Mouse (Mus musculus) small intestine, adult 2 months (tissue): Measurements from ENCODE around the gene Dennd1c. TPM values are rescaled to one million over a fixed set of nuclear protein-coding genes. Genes with fewer than 3 reads are reported as not detected.
"Not testable (repeated sequence)": the region's sequence is repeated elsewhere in the genome, so short reads cannot be mapped to it uniquely, and the experiment has no call there.

Experiments used
- H3K27ac ChIP-seq: fragments of 200-500 bp; 2 replicates; pipeline ENCODE4 v1.5.1; 2012; ENCODE audit warnings: low read depth, low read length, control low read depth, inconsistent platforms; ENCODE audit not compliant: insufficient read depth
- H3K27me3 ChIP-seq: fragments of 200-500 bp; 2 replicates; pipeline ENCODE4 v1.6.1; 2012; ENCODE audit warnings: mild to moderate bottlenecking, moderate library complexity, low read length, inconsistent platforms; ENCODE audit not compliant: control insufficient read depth, insufficient read depth
- H3K36me3 ChIP-seq: fragments of 200-500 bp; 2 replicates; pipeline ENCODE4 v1.6.1; 2012; ENCODE audit warnings: mild to moderate bottlenecking, low read length, control low read depth, inconsistent platforms; ENCODE audit not compliant: control insufficient read depth, insufficient read depth
- H3K4me1 ChIP-seq: fragments of 200-500 bp; 2 replicates; pipeline ENCODE4 v1.6.1; 2012; ENCODE audit warnings: low read length, inconsistent platforms, mixed read lengths; ENCODE audit not compliant: control insufficient read depth, insufficient read depth, insufficient read length
- H3K4me3 ChIP-seq: fragments of 200-500 bp; 2 replicates; pipeline ENCODE4 v1.5.1; 2012; ENCODE audit warnings: low read depth, mild to moderate bottlenecking, control low read depth, inconsistent platforms, low read length, moderate library complexity
- CTCF ChIP-seq: fragments of 200-500 bp; IDR thresholded peaks from 2 replicates; pipeline ENCODE4 v1.5.1; 2012; ENCODE audit warnings: low read depth, mild to moderate bottlenecking, control low read depth, inconsistent platforms, low read length, moderate library complexity, mixed read lengths; ENCODE audit not compliant: insufficient replicate concordance, insufficient read length; ENCODE audit errors: extremely low read depth
- POLR2A ChIP-seq: fragments of 200-500 bp; IDR thresholded peaks from 2 replicates; pipeline ENCODE4 v1.6.1; 2012; ENCODE audit warnings: low read depth, mild to moderate bottlenecking, control low read depth, inconsistent platforms, low read length, moderate library complexity
- WGBS: fragments of 180-500 bp; shearing (Covaris S2); methylation state at CpG from one replicate; pipeline ENCODE4 v1.1.7; 2018; 5-methylcytosine and 5-hydroxymethylcytosine counted together
- polyA plus RNA-seq: library from polyadenylated mRNA; depleted of rRNA; stranded (reverse); fragments of >200 nt; gene quantifications from 2 replicates; pipeline ENCODE4 v1.2.3, GENCODE M21; 2012

Dennd1c gene
- polyA plus RNA-seq, 1 experiment: 13.6 TPM

- TF ChIP-seq POLR2A (no peak), CTCF (no peak)
- peak overlapping the region; percentile 0; the same call in 1 of the 2 replicates for H3K4me3 ChIP-seq
- WGBS: 24% methylated on average over 10 of the region's 10 CpGs
These were observed 17.2 kb downstream of the Dennd1c start for GRCm38 (mm10) chr17:57061069-57061468.

GRCm38 (mm10) chr17:57060231-57060801, 18.0 kb downstream of the Dennd1c start:
- peak; percentile 79 for TF ChIP-seq CTCF
- TF ChIP-seq POLR2A: peak; percentile 36; the same call in 1 of the 2 replicates
- WGBS: under 1% methylated on average over 44 of the region's 44 CpGs
- no peaks in the 10 kb centered on the region for H3K27me3 ChIP-seq
- H3K4me1 ChIP-seq: peaks cover 11% of the 10 kb centered on the region; the same call in 1 of the 2 replicates
- peak overlapping the region; percentile 77 for H3K4me3 ChIP-seq
- H3K36me3 ChIP-seq: peaks cover 5% of the 10 kb centered on the region
- H3K27ac ChIP-seq: peak overlapping the region; percentile 72

More at GRCm38 (mm10) chr17:57061069-57061468, 17.2 kb downstream of the Dennd1c start:
- Histone ChIP-seq H3K27ac (peak overlapping the region; percentile 56), H3K27me3 (no peaks in the 10 kb centered on the region), H3K4me1 (peaks cover 13% of the 10 kb centered on the region; the same call in 1 of the 2 replicates), H3K36me3 (peaks cover 12% of the 10 kb centered on the region)

GRCm38 (mm10) chr17:57059486-57059977, 18.8 kb downstream of the Dennd1c start, which contains the start of gene Slc25a23:
Slc25a23 (minus strand) TSS chr17:57059863.
- Histone ChIP-seq H3K36me3 (no peaks in the 10 kb centered on the region), H3K4me1 (peaks cover 5% of the 10 kb centered on the region; the same call in 1 of the 2 replicates), H3K27ac (peak within 1 kb of the TSS; percentile 72), H3K27me3 (no peaks in the 10 kb centered on the region), H3K4me3 (peak within 1 kb of the TSS; percentile 77)
- WGBS: under 1% methylated on average over 45 of the region's 45 CpGs
- TF ChIP-seq POLR2A (no peak), CTCF (no peak)

- H3K4me3 ChIP-seq: peak within 1 kb of the TSS; percentile 77
- no peak within 1 kb of the TSS; the same call in none of the 2 replicates for H3K27ac ChIP-seq
- no peak for TF ChIP-seq POLR2A
- no peak for TF ChIP-seq CTCF
- no peaks in the 10 kb centered on the region for H3K27me3 ChIP-seq
- H3K4me1 ChIP-seq: peaks cover 5% of the 10 kb centered on the region; the same call in 1 of the 2 replicates
- 2% methylated on average over 17 of the region's 22 CpGs for WGBS
- no peaks in the 10 kb centered on the region for H3K36me3 ChIP-seq
These were observed 19.3 kb downstream of the Dennd1c start, which contains the start of gene Crb3 for GRCm38 (mm10) chr17:57058891-57059485. Crb3 (plus strand) TSS chr17:57059105.

- TF ChIP-seq POLR2A: no peak
- no peak for TF ChIP-seq CTCF
- Histone ChIP-seq H3K36me3 (no peaks in the 10 kb centered on the region), H3K27me3 (no peaks in the 10 kb centered on the region)
These were observed 22.1 kb downstream of the Dennd1c start for GRCm38 (mm10) chr17:57056246-57056645.

GRCm38 (mm10) chr17:57051679-57052078, 26.6 kb downstream of the Dennd1c start:
- not testable (repeated sequence) for H3K4me1 ChIP-seq, H3K36me3 ChIP-seq, H3K4me3 ChIP-seq, H3K27ac ChIP-seq, H3K27me3 ChIP-seq
- WGBS: 82% methylated on average over 4 of the region's 4 CpGs

More at GRCm38 (mm10) chr17:57056246-57056645, 22.1 kb downstream of the Dennd1c start:
- Histone ChIP-seq H3K4me3 (no peak overlapping the region), H3K4me1 (peaks cover 4% of the 10 kb centered on the region; the same call in 1 of the 2 replicates), H3K27ac (no peak overlapping the region)
- 55% methylated on average over 3 of the region's 3 CpGs for WGBS

GRCm38 (mm10) chr17:57048816-57049215, 29.5 kb downstream of the Dennd1c start:
- H3K4me1 ChIP-seq: no peaks in the 10 kb centered on the region
- H3K27ac ChIP-seq: no peak overlapping the region
- no peaks in the 10 kb centered on the region for H3K27me3 ChIP-seq
- 89% methylated on average over 3 of the region's 3 CpGs for WGBS
- no peak overlapping the region for H3K4me3 ChIP-seq
- no peaks in the 10 kb centered on the region for H3K36me3 ChIP-seq
- TF ChIP-seq CTCF (no peak), POLR2A (no peak)
